Mouse (Mus musculus): ENCODE measurements around the gene Kpna4. TPM values are rescaled to one million over a fixed set of nuclear protein-coding genes. Genes with fewer than 3 reads are reported as not detected.

Gene Kpna4
- polyA plus RNA-seq, 2 experiments: 25.6 to 34.3 TPM

DNA sequence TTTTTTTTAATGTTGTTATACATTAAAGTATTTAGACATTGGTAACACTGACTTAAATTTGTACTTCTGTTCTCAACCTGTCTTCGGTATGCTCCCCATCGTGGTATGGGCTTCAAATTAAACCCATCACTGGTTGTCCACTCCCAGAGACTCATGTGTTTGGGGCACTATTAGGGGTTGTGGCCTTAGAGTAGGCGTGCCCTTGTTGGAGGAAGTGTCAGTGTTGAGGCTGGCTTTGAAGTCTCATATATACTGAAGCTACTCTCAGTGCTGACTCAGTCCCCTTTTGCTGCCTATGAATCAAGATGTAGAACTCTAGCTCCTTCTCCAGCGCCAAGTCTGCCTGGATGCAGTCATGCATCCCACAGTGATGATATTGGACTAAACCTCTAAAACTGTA is 66.2 kb downstream of the Kpna4 start:
- Histone ChIP-seq H3K4me1 (ENCODE audit: control insufficient read depth, insufficient read depth, low read length) (no peaks in the 10 kb centered on the region), H3K36me3 (ENCODE audit: control insufficient read depth, insufficient read depth, low read length) (no peaks in the 10 kb centered on the region), H3K4me2 (replicated peaks; ENCODE audit: low read depth, low read length, severe bottlenecking) (no peak overlapping the region), H3K27ac (replicated peaks; ENCODE audit: low read depth, low read length) (no peak overlapping the region), H3K9me3 (ENCODE audit: control insufficient read depth, low read length) (no peaks in the 10 kb centered on the region), H3K9ac (ENCODE audit: low read depth, low read length, severe bottlenecking) (no peak overlapping the region), H3K4me3 (replicated peaks; ENCODE audit: low read length) (no peak overlapping the region), H3K27me3 (ENCODE audit: control insufficient read depth, insufficient read depth, low read length) (no peaks in the 10 kb centered on the region)
- DNase-seq (ENCODE audit: low spot score) (no peak), ATAC-seq (ENCODE audit: low FRiP score, low read depth) (no peak)
- no peak for TF ChIP-seq POLR2A (IDR thresholded peaks at IDR 0.05; ENCODE audit: borderline replicate concordance, extremely low read depth, insufficient read depth, insufficient read length)
- WGBS: 93% methylated on average over 4 of the region's 4 CpGs

DNA sequence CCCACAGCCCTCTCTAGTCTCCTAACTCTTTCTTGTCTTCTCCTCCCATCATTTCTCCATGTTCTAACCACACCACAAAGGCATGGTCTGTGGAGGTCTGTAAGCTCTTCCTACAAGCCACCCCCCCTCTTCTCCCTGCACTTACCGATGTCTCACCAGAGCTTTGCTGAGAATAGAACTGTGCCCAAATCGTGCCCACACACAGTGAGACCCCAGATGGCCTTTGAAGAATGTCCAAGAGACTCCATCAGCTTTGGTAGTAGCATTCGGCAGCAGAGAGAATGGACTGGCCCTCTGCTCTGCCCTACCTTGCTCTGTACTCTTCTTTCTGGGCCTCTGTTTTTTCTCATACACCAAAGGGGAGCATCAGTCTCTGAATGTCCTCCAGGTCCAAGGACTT is 71.0 kb downstream of the Kpna4 start:
- H3K9ac ChIP-seq (ENCODE audit: low read depth, low read length, severe bottlenecking): no peak overlapping the region
- DNase-seq (ENCODE audit: low spot score) (no peak), ATAC-seq (ENCODE audit: low FRiP score, low read depth) (no peak)
- H3K4me2 ChIP-seq (replicated peaks; ENCODE audit: low read depth, low read length, severe bottlenecking): no peak overlapping the region
- no peaks in the 10 kb centered on the region for H3K4me1 ChIP-seq (ENCODE audit: control insufficient read depth, insufficient read depth, low read length)
- no peaks in the 10 kb centered on the region for H3K36me3 ChIP-seq (ENCODE audit: control insufficient read depth, insufficient read depth, low read length)
- TF ChIP-seq POLR2A (IDR thresholded peaks at IDR 0.05; ENCODE audit: borderline replicate concordance, extremely low read depth, insufficient read depth, insufficient read length): no peak
- 90% methylated on average over 3 of the region's 3 CpGs for WGBS
- no peak overlapping the region for H3K4me3 ChIP-seq (replicated peaks; ENCODE audit: low read length)
- no peaks in the 10 kb centered on the region for H3K9me3 ChIP-seq (ENCODE audit: control insufficient read depth, low read length)
- no peaks in the 10 kb centered on the region for H3K27me3 ChIP-seq (ENCODE audit: control insufficient read depth, insufficient read depth, low read length)
- H3K27ac ChIP-seq (replicated peaks; ENCODE audit: low read depth, low read length): no peak overlapping the region

DNA sequence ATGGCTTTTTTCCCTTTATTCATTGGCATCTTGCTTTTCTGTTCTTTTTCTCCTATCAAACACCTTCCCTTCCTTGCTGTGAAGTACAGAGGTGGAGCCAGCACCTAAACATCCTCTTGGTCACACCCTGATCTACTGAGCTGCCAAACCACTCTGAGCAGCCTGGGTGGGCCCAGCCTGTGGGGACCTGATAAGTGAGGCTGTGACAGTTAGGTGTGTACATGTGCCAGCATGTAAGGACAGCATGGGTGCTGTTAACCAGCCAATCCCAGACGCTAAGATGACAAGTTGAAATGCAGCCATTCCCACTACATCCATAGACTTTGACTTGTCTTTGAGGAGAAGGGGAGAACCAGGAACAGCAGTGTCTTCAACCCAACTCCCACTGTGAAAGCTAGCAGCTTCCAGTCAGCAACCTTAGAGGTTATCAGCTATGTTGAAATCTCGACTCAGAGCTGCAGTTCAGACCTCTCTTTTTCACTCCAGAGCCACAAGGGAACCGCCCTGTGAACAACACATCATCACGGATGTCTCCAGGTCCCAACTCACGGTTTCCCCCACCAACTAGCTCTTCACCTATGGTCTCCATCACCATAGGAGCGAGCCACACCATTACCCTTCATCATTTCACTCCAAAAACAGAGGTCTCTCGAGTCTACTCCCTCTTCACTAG is 72.0 kb downstream of the Kpna4 start:
- no peaks in the 10 kb centered on the region for H3K27me3 ChIP-seq (ENCODE audit: control insufficient read depth, insufficient read depth, low read length)
- H3K4me1 ChIP-seq (ENCODE audit: control insufficient read depth, insufficient read depth, low read length): no peaks in the 10 kb centered on the region
- 76% methylated on average over 7 of the region's 7 CpGs for WGBS
- no peak overlapping the region for H3K4me2 ChIP-seq (replicated peaks; ENCODE audit: low read depth, low read length, severe bottlenecking)
- TF ChIP-seq POLR2A (IDR thresholded peaks at IDR 0.05; ENCODE audit: borderline replicate concordance, extremely low read depth, insufficient read depth, insufficient read length): no peak
- H3K4me3 ChIP-seq (replicated peaks; ENCODE audit: low read length): no peak overlapping the region
- no peak overlapping the region for H3K27ac ChIP-seq (replicated peaks; ENCODE audit: low read depth, low read length)
- no peak for ATAC-seq (ENCODE audit: low FRiP score, low read depth)
- DNase-seq (ENCODE audit: low spot score): no peak
- no peaks in the 10 kb centered on the region for H3K9me3 ChIP-seq (ENCODE audit: control insufficient read depth, low read length)
- H3K9ac ChIP-seq (ENCODE audit: low read depth, low read length, severe bottlenecking): no peak overlapping the region
- H3K36me3 ChIP-seq (ENCODE audit: control insufficient read depth, insufficient read depth, low read length): no peaks in the 10 kb centered on the region

DNA sequence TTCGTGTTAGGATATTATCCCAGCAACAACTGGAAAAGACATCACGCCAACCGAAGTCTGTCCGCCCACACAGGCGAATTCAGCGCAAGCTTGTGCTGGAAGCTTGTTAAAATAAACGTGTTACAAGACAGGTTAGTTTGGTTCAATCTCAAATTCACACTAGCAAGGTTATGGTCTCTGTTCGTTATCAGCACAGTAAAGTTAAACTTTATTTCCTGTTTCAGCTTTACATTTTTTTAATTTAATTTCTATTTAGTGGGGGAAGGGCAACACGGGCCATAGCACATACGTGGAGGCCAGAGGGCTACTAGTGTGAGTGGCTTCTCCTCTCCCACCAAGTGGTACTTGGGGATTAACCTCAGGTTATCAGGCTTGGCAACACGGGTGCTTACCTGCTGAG is 75.0 kb downstream of the Kpna4 start:
- no peak for TF ChIP-seq POLR2A (IDR thresholded peaks at IDR 0.05; ENCODE audit: borderline replicate concordance, extremely low read depth, insufficient read depth, insufficient read length)
- 86% methylated on average over 11 of the region's 11 CpGs for WGBS
- Histone ChIP-seq H3K9ac (ENCODE audit: low read depth, low read length, severe bottlenecking) (no peak overlapping the region), H3K9me3 (ENCODE audit: control insufficient read depth, low read length) (no peaks in the 10 kb centered on the region), H3K36me3 (ENCODE audit: control insufficient read depth, insufficient read depth, low read length) (no peaks in the 10 kb centered on the region), H3K4me2 (replicated peaks; ENCODE audit: low read depth, low read length, severe bottlenecking) (no peak overlapping the region), H3K4me3 (replicated peaks; ENCODE audit: low read length) (no peak overlapping the region), H3K4me1 (ENCODE audit: control insufficient read depth, insufficient read depth, low read length) (no peaks in the 10 kb centered on the region), H3K27ac (replicated peaks; ENCODE audit: low read depth, low read length) (no peak overlapping the region), H3K27me3 (ENCODE audit: control insufficient read depth, insufficient read depth, low read length) (no peaks in the 10 kb centered on the region)
- ATAC-seq (ENCODE audit: low FRiP score, low read depth) (no peak), DNase-seq (ENCODE audit: low spot score) (no peak)

GRCm38 (mm10) chr3:69049011-69049410 is 77.9 kb downstream of the Kpna4 start:
- WGBS: 80% methylated on average over 6 of the region's 6 CpGs
- DNase-seq (ENCODE audit: low spot score): no peak
- no peak for TF ChIP-seq POLR2A (IDR thresholded peaks at IDR 0.05; ENCODE audit: borderline replicate concordance, extremely low read depth, insufficient read depth, insufficient read length)
- no peaks in the 10 kb centered on the region for H3K27me3 ChIP-seq (ENCODE audit: control insufficient read depth, insufficient read depth, low read length)
- ATAC-seq (ENCODE audit: low FRiP score, low read depth): no peak
- no peak overlapping the region for H3K4me2 ChIP-seq (replicated peaks; ENCODE audit: low read depth, low read length, severe bottlenecking)
- no peak overlapping the region for H3K9ac ChIP-seq (ENCODE audit: low read depth, low read length, severe bottlenecking)
- H3K4me1 ChIP-seq (ENCODE audit: control insufficient read depth, insufficient read depth, low read length): no peaks in the 10 kb centered on the region; the same call in 1 of the 2 replicates
- no peak overlapping the region for H3K4me3 ChIP-seq (replicated peaks; ENCODE audit: low read length)
- no peaks in the 10 kb centered on the region for H3K9me3 ChIP-seq (ENCODE audit: control insufficient read depth, low read length)
- no peaks in the 10 kb centered on the region for H3K36me3 ChIP-seq (ENCODE audit: control insufficient read depth, insufficient read depth, low read length)
- no peak overlapping the region for H3K27ac ChIP-seq (replicated peaks; ENCODE audit: low read depth, low read length)

Data from limb, embryonic 14.5 days (tissue).